In the genomic region with DNA sequence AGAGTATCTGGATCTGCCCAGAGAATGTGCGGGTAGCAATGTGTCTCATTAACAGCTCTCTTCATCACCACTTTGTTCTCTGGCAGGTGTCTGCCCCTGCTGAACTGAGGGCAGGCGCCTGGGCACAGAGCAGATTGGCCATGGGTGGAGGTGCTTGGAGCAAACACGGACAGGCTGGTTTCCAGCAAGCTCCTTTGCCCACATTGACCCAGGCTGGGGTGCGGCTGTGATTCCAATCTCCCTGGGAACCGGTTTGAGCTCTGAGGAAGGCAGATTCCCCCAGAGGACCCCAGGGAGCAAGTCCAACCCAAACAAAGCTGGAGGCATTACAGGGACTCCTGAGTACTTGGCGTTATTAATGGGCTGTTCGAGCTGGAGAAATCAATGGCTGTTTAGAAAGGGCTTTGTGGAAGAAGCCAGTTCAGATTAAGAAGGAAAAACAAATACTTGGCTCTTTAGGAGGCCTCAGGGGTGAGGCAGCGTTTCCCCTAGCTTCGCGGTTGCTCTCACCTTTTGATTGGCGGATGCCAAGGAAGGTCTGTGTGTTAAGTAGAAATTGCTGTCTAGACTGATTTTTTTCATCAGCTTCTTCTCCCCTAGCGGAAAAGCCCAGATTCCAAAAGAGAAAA, we compare ENCODE assay signal across 9 mouse cellular contexts.
DNase-seq lines count a peak whose midpoint lies in the region; ATAC-seq and TF ChIP-seq lines count a peak whose summit lies in the region.
"Had no signal": no experiment of that assay in that cellular context is flagged by ENCODE, and none has a peak within 500 bp of the region (broad histone marks: within the 10 kb centered on the region; RNA-seq: fewer than 3 reads in every experiment).

No protein-coding gene starts in this region.

- H3K9me3 ChIP-seq in forebrain, embryonic 11.5 days (ENCODE audit: control insufficient read depth, low read length): no peaks in the 10 kb centered on the region
- H3K9me3 ChIP-seq: heart, embryonic 15.5 days had no signal

- TF ChIP-seq POLR2A in lung, adult 2 months (IDR thresholded peaks at IDR 0.05; ENCODE audit: borderline replicate concordance, extremely low read depth, low read depth, low read length): no peak

- WGBS in forebrain, embryonic 11.5 days: 24% methylated on average over 12 of the region's 12 CpGs
- 31% methylated on average over 12 of the region's 12 CpGs for WGBS in lung, adult 2 months

- no peak for TF ChIP-seq CTCF in lung, adult 2 months (IDR thresholded peaks at IDR 0.05; ENCODE audit: insufficient read depth, low read length)

- DNase-seq in gastrocnemius, postnatal 25 days: peak; percentile 13
- DNase-seq in gastrocnemius, postnatal 10 days: no peak
- DNase-seq in adipocyte (ENCODE audit: low spot score): peak; percentile 45
- no peak for DNase-seq in forebrain, embryonic 11.5 days (ENCODE audit: low spot score)
- peak; percentile 27 for DNase-seq in lung, adult 2 months
- DNase-seq in c-Kit-positive CD71-positive TER-119-positive erythroid progenitor cells, embryonic 14.5 days (ENCODE audit: low spot score): no peak
- DNase-seq in kidney, postnatal 10 days: no peak
- no peak for DNase-seq in testis, postnatal 14 days (ENCODE audit: low spot score)

- no peaks in the 10 kb centered on the region for H3K36me3 ChIP-seq in forebrain, embryonic 11.5 days (ENCODE audit: control insufficient read depth, insufficient read depth, low read length)
- H3K36me3 ChIP-seq: heart, embryonic 15.5 days had no signal

- H3K4me3 ChIP-seq in forebrain, embryonic 11.5 days (ENCODE audit: low read depth, low read length): no peak overlapping the region
- H3K4me3 ChIP-seq in lung, adult 2 months (replicated peaks; ENCODE audit: extremely low read depth, low read depth, low read length): no peak overlapping the region
- H3K4me3 ChIP-seq: heart, embryonic 15.5 days had no signal

- ATAC-seq in forebrain, embryonic 11.5 days (replicated peaks; ENCODE audit: low FRiP score): no peak

- H3K4me2 ChIP-seq in forebrain, embryonic 11.5 days (ENCODE audit: low read depth, low read length, severe bottlenecking): no peak overlapping the region
- H3K4me2 ChIP-seq: heart, embryonic 15.5 days had no signal

- peaks cover 16% of the 10 kb centered on the region; the same call in 1 of the 2 replicates for H3K4me1 ChIP-seq in forebrain, embryonic 11.5 days (replicated peaks; ENCODE audit: control insufficient read depth, insufficient read depth, low read length)
- peaks cover 5% of the 10 kb centered on the region; the same call in 1 of the 2 replicates for H3K4me1 ChIP-seq in lung, adult 2 months (ENCODE audit: control insufficient read depth, insufficient read depth, low read length)

- no peak overlapping the region; the same call in 1 of the 2 replicates for H3K9ac ChIP-seq in forebrain, embryonic 11.5 days (ENCODE audit: low read length)
- H3K9ac ChIP-seq: heart, embryonic 15.5 days had no signal

- no peaks in the 10 kb centered on the region for H3K27me3 ChIP-seq in forebrain, embryonic 11.5 days (ENCODE audit: control insufficient read depth, insufficient read depth, low read length)
- H3K27me3 ChIP-seq: heart, embryonic 15.5 days had no signal

- H3K27ac ChIP-seq in forebrain, embryonic 11.5 days (ENCODE audit: low read depth, low read length): peak overlapping the region; percentile 34
- H3K27ac ChIP-seq: heart, embryonic 15.5 days had no signal

Comparison
In these comparisons a context has a peak if more than half of its experiments do, and no peak if none do; other contexts are left out.
1. DNase-seq: peak in gastrocnemius, postnatal 25 days (single experiment), adipocyte (single experiment) and lung, adult 2 months (single experiment); none in gastrocnemius, postnatal 10 days (single experiment), forebrain, embryonic 11.5 days (single experiment), c-Kit-positive CD71-positive TER-119-positive erythroid progenitor cells, embryonic 14.5 days (single experiment), kidney, postnatal 10 days (single experiment) and testis, postnatal 14 days (single experiment).